Mouse (Mus musculus) stomach, embryonic 16.5 days (tissue): ENCODE data around the gene Ifnar2. TPM values are rescaled to one million over a fixed set of nuclear protein-coding genes. Genes with fewer than 3 reads are reported as not detected.

ENCODE experiments used
- ATAC-seq: fragments of 200-750 bp; cut with Nextera tagmentation; 2 replicates; pipeline ENCODE4 v1.8.0; 2017; ENCODE audit warnings: moderate number of reproducible peaks, moderate TSS enrichment; ENCODE audit not compliant: insufficient read depth, low FRiP score
- H3K27ac ChIP-seq: fragments of 300-500 bp; sonication (generic); 2 replicates; pipeline ENCODE4 v1.5.1; 2014; ENCODE audit warnings: low read length
- H3K27me3 ChIP-seq: fragments of 300-500 bp; sonication (generic); 2 replicates; pipeline ENCODE4 v1.6.1; 2014; ENCODE audit warnings: low read length, control low read depth, mixed read lengths; ENCODE audit not compliant: control insufficient read depth, insufficient read depth
- H3K36me3 ChIP-seq: fragments of 300-500 bp; sonication (generic); 2 replicates; pipeline ENCODE4 v1.6.1; 2014; ENCODE audit warnings: low read length; ENCODE audit not compliant: control insufficient read depth, insufficient read depth
- H3K4me1 ChIP-seq: fragments of 300-500 bp; sonication (generic); 2 replicates; pipeline ENCODE4 v1.6.1; 2014; ENCODE audit warnings: low read length, control low read depth, mixed read lengths; ENCODE audit not compliant: control insufficient read depth, insufficient read depth
- H3K4me2 ChIP-seq: fragments of 300-500 bp; sonication (generic); 2 replicates; pipeline ENCODE4 v1.6.1; 2014; ENCODE audit warnings: low read depth, low read length, mixed read lengths
- H3K4me3 ChIP-seq: fragments of 300-500 bp; sonication (generic); replicated peaks from 2 replicates; pipeline ENCODE4 v1.5.1; 2014; ENCODE audit warnings: mild to moderate bottlenecking, low read length
- H3K9ac ChIP-seq: fragments of 300-500 bp; sonication (generic); 2 replicates; pipeline ENCODE4 v1.6.1; 2014; ENCODE audit warnings: low read length
- H3K9me3 ChIP-seq: fragments of 300-500 bp; sonication (generic); replicated peaks from 2 replicates; pipeline ENCODE4 v1.6.1; 2016; ENCODE audit warnings: low read length, control low read depth; ENCODE audit not compliant: control insufficient read depth
- WGBS: fragments of 180-500 bp; shearing (Covaris S2); extraction: QIAGEN DNeasy Blood & Tissue Kit; methylation state at CpG from one replicate; pipeline ENCODE4 v1.1.7; 2014; 5-methylcytosine and 5-hydroxymethylcytosine counted together
- polyA plus RNA-seq: library from polyadenylated mRNA; unstranded; fragments of >200 nt; fragmentation: Nextera tagmentation; extraction: Ambion mirVana; gene quantifications from 2 replicates; pipeline ENCODE4 v1.2.1, GENCODE M21; 2015

The Ifnar2 gene
- polyA plus RNA-seq, 1 experiment from 2014 or later: 51.3 TPM

- Histone ChIP-seq H3K9me3 (no peaks in the 10 kb centered on the region), H3K9ac (no peak overlapping the region), H3K27ac (no peak overlapping the region), H3K4me1 (no peaks in the 10 kb centered on the region), H3K4me3 (no peak overlapping the region), H3K27me3 (peaks cover 4% of the 10 kb centered on the region; the same call in 1 of the 2 replicates), H3K36me3 (no peaks in the 10 kb centered on the region), H3K4me2 (no peak overlapping the region)
- 66% methylated on average over 9 of the region's 9 CpGs for WGBS
- no peak for ATAC-seq
Measured at GRCm38 (mm10) chr16:91346491-91346890, 26.1 kb upstream of the Ifnar2 start.

DNA sequence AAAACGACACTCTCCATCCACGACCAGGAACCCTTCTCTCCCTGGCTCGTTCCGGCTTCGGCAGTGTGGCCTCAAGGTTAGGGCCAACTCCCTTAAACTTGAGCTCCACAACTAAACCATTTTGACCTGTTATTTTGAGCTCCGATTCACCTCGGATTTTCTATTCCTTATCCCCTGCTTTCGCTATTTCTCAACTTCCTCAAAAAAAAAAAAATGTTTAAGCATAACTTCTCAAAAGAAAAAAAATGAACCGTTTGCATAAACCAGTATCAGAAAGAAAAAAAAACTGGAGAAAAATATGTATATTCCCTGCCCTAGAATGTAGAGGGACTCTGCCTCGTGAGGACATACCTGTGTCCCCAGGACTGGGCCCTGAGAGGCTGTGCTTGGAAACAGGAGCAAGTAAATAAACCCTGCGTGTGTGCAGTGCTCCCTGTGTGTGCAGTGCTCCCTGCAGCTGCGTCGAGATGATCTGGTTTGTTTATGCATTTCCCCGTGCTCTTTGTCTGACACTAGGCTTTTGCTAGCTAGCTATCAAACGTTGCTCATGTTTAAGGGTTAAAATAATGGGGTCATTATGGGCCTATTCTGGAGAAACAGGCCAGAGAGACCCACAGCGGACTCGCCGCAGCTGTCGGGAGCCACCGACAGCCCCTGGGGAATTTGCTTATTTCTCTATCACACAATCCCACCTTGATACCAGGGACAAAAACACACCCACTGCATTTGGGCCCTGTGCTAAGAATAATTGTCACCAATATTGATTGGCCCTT, 24.9 kb upstream of the Ifnar2 start:
- H3K27me3 ChIP-seq: peaks cover 4% of the 10 kb centered on the region; the same call in 1 of the 2 replicates
- H3K4me1 ChIP-seq: no peaks in the 10 kb centered on the region
- H3K9me3 ChIP-seq: no peaks in the 10 kb centered on the region
- WGBS: 53% methylated on average over 20 of the region's 20 CpGs
- H3K4me2 ChIP-seq: no peak overlapping the region
- no peak overlapping the region for H3K9ac ChIP-seq
- H3K27ac ChIP-seq: no peak overlapping the region
- H3K36me3 ChIP-seq: no peaks in the 10 kb centered on the region
- H3K4me3 ChIP-seq: no peak overlapping the region
- no peak for ATAC-seq

DNA sequence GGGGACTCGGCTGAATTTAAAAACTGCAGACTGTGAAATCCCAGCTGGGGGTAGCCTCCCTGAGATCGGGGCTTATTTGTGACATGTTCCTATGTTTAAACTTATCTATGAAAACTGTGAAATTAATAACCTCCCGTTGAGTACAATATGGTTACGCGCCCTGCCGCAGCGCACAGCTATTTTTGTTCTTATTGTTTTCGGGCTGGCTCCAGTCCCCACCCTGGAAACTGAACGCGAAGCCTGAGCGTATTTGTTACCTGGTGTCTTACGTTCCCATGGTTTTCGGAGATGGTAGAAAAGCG, 24.4 kb upstream of the Ifnar2 start:
- Histone ChIP-seq H3K9ac (no peak overlapping the region), H3K4me1 (no peaks in the 10 kb centered on the region), H3K4me2 (no peak overlapping the region), H3K4me3 (no peak overlapping the region), H3K27ac (no peak overlapping the region), H3K36me3 (no peaks in the 10 kb centered on the region), H3K27me3 (peaks cover 4% of the 10 kb centered on the region; the same call in 1 of the 2 replicates), H3K9me3 (no peaks in the 10 kb centered on the region)
- 70% methylated on average over 14 of the region's 14 CpGs for WGBS
- ATAC-seq: no peak

- Histone ChIP-seq H3K27me3 (peaks cover 4% of the 10 kb centered on the region; the same call in 1 of the 2 replicates), H3K9me3 (no peaks in the 10 kb centered on the region), H3K4me3 (no peak overlapping the region), H3K9ac (no peak overlapping the region), H3K4me1 (no peaks in the 10 kb centered on the region), H3K27ac (no peak overlapping the region), H3K36me3 (no peaks in the 10 kb centered on the region), H3K4me2 (no peak overlapping the region)
- WGBS: 68% methylated on average over 28 of the region's 28 CpGs
- ATAC-seq: no peak
Measured at GRCm38 (mm10) chr16:91348588-91349330, 23.8 kb upstream of the Ifnar2 start.

GRCm38 (mm10) chr16:91352084-91352562, 20.5 kb upstream of the Ifnar2 start:
- 1% methylated on average over 7 of the region's 7 CpGs for WGBS
- no peak for ATAC-seq
- Histone ChIP-seq H3K4me1 (no peaks in the 10 kb centered on the region), H3K27me3 (peaks cover 4% of the 10 kb centered on the region), H3K9me3 (no peaks in the 10 kb centered on the region), H3K4me2 (no peak overlapping the region), H3K27ac (no peak overlapping the region), H3K9ac (no peak overlapping the region), H3K36me3 (no peaks in the 10 kb centered on the region), H3K4me3 (no peak overlapping the region)

DNA sequence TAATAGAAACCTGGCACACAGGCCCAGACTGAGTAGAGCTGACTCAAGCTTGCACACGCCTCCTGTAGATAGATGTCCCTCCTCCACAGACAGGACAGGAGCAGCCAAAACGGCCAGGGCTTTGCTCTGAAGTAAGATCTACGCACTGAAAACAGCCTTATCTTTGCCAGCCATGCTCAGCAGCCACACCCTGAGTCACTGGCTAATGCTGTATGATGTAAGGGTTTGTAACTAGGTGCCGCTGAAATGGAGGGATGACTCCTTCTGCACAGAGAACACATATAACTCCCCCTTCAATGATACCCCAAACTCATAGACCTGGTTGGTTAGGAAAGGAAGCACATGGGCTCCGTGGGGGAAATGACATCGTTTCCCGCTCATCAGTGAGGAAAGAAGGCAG, 19.8 kb upstream of the Ifnar2 start:
- H3K27ac ChIP-seq: no peak overlapping the region
- 56% methylated on average over 7 of the region's 7 CpGs for WGBS
- no peaks in the 10 kb centered on the region for H3K9me3 ChIP-seq
- H3K36me3 ChIP-seq: no peaks in the 10 kb centered on the region
- no peak overlapping the region for H3K9ac ChIP-seq
- ATAC-seq: peak; percentile 77
- peaks cover 4% of the 10 kb centered on the region for H3K27me3 ChIP-seq
- H3K4me1 ChIP-seq: no peaks in the 10 kb centered on the region
- no peak overlapping the region for H3K4me2 ChIP-seq
- H3K4me3 ChIP-seq: no peak overlapping the region

DNA sequence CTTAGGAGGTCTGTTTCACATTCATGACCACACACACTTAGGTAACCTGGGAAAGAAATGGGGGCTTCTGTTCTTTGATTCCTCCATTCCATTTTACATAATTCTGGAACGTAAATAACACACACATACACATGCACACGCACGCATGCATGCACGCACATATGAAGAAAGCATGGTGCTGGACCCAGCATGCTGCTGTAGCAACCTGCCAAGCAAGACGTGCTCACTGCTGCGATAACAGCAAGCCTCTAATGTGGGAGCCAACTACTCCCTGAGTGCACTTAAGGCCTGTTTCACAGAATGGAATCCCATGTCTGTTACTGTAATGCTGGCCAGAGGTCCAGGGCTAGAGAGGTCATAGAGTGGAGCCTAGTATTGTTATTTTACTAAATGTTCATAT, 19.4 kb upstream of the Ifnar2 start:
- no peak overlapping the region for H3K4me2 ChIP-seq
- no peaks in the 10 kb centered on the region for H3K4me1 ChIP-seq
- H3K36me3 ChIP-seq: no peaks in the 10 kb centered on the region
- H3K9ac ChIP-seq: no peak overlapping the region
- peak; percentile 43; the same call in 1 of the 2 replicates for ATAC-seq
- no peak overlapping the region for H3K27ac ChIP-seq
- no peaks in the 10 kb centered on the region for H3K9me3 ChIP-seq
- H3K27me3 ChIP-seq: peaks cover 4% of the 10 kb centered on the region
- H3K4me3 ChIP-seq: no peak overlapping the region
- 79% methylated on average over 6 of the region's 6 CpGs for WGBS

- Histone ChIP-seq H3K27ac (no peak overlapping the region), H3K4me1 (no peaks in the 10 kb centered on the region), H3K9me3 (no peaks in the 10 kb centered on the region), H3K27me3 (peaks cover 4% of the 10 kb centered on the region), H3K4me3 (no peak overlapping the region), H3K9ac (no peak overlapping the region), H3K4me2 (no peak overlapping the region), H3K36me3 (no peaks in the 10 kb centered on the region)
- no peak for ATAC-seq
- WGBS: 74% methylated on average over 5 of the region's 5 CpGs
Measured at GRCm38 (mm10) chr16:91353638-91354037, 18.9 kb upstream of the Ifnar2 start.

DNA sequence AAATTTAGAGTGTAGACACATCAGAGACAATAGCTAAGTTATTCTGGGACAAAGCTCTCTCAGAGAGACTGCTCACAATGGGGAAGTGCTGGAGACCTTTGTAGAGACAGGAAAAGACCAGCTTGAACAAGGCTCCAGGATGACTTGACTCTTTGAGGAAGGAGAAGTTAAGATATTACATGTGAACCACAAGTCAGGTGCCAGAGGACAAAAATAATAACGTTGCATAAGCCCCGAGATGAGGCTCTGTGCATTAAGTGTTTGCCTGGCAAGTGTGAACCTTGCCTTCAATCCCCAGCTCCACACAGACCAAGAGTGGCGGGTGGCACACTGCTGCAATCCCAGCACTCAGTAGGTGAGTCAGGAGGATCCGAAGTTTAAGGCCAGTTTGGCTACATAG, 18.0 kb upstream of the Ifnar2 start:
- peak overlapping the region; percentile 24; the same call in 1 of the 2 replicates for H3K27ac ChIP-seq
- peaks cover 4% of the 10 kb centered on the region for H3K27me3 ChIP-seq
- no peaks in the 10 kb centered on the region for H3K4me1 ChIP-seq
- H3K4me2 ChIP-seq: no peak overlapping the region
- 69% methylated on average over 4 of the region's 4 CpGs for WGBS
- no peaks in the 10 kb centered on the region for H3K9me3 ChIP-seq
- no peak for ATAC-seq
- H3K9ac ChIP-seq: no peak overlapping the region
- H3K36me3 ChIP-seq: no peaks in the 10 kb centered on the region
- no peak overlapping the region for H3K4me3 ChIP-seq
